Mouse (Mus musculus) G1E (cell line): ENCODE results near the gene Acta1. TPM values are rescaled to one million over a fixed set of nuclear protein-coding genes. Genes with fewer than 3 reads are reported as not detected.

Experiments
- ATAC-seq: 2 replicates; pipeline ENCODE4 v1.8.0; 2016; ENCODE audit warnings: mild to moderate bottlenecking; ENCODE audit not compliant: insufficient number of reproducible peaks, poor library complexity, low FRiP score, severe bottlenecking; ENCODE audit errors: extremely low read depth
- DNase-seq: peaks from one replicate; pipeline ENCODE4 v3.0.0; 2012; ENCODE audit warnings: low spot score
- H3K27me3 ChIP-seq: 2 replicates; pipeline ENCODE4 v1.6.1; 2012; ENCODE audit warnings: mild to moderate bottlenecking, low read length, inconsistent platforms; ENCODE audit not compliant: insufficient read depth
- H3K36me3 ChIP-seq: replicated peaks from 2 replicates; pipeline ENCODE3; 2012; ENCODE audit warnings: mild to moderate bottlenecking, inconsistent platforms
- H3K4me1 ChIP-seq: 2 replicates; pipeline ENCODE4 v1.6.1; 2012; ENCODE audit warnings: low read depth, low read length, inconsistent platforms, mixed read lengths; ENCODE audit not compliant: insufficient read depth
- H3K4me3 ChIP-seq: 2 replicates; pipeline ENCODE4 v1.5.1; 2012; ENCODE audit warnings: low read depth, mild to moderate bottlenecking, inconsistent platforms, low read length, moderate library complexity, mixed read lengths
- H3K9me3 ChIP-seq: replicated peaks from 2 replicates; pipeline ENCODE4 v1.6.1; 2012; ENCODE audit warnings: inconsistent platforms
- CTCF ChIP-seq: IDR thresholded peaks from 2 replicates; pipeline ENCODE4 v1.5.1; 2012; ENCODE audit warnings: low read depth, low read length, inconsistent platforms, mixed read lengths
- GATA1 ChIP-seq: IDR thresholded peaks from 2 replicates; pipeline ENCODE4 v1.6.1; 2012; ENCODE audit warnings: borderline replicate concordance, low read length, inconsistent platforms, mixed read lengths
- GATA2 ChIP-seq: IDR thresholded peaks from 2 replicates; pipeline ENCODE4 v1.6.1; 2012; ENCODE audit warnings: low read depth, low read length, inconsistent platforms, borderline replicate concordance
- POLR2AphosphoS5 ChIP-seq: IDR thresholded peaks from 2 replicates; pipeline ENCODE4 v1.6.1; 2012; ENCODE audit warnings: low read depth, low read length, inconsistent platforms; ENCODE audit not compliant: insufficient replicate concordance
- TAL1 ChIP-seq: conservative IDR thresholded peaks from 2 replicates; pipeline ENCODE4 v1.6.1; 2012; ENCODE audit warnings: low read depth, low read length, inconsistent platforms, mixed read lengths
- polyA plus RNA-seq: library from polyadenylated mRNA; stranded (reverse); fragments of >175 nt; gene quantifications from 2 replicates; pipeline ENCODE4 v1.2.3, GENCODE M21; 2012
- total RNA-seq, 2 experiments: library from RNA; stranded (forward) in 1 of 2; stranded (reverse) in 1 of 2; fragments of 200-1000 nt in 1 of 2; fragments of >200 nt in 1 of 2; fragmentation: Nextera tagmentation in 1 of 2; gene quantifications; 2 replicates each; pipeline ENCODE4 v1.2.3; 2014 to 2017

The Acta1 gene
- total and polyA plus RNA-seq, 3 experiments, result 0.07 TPM; not detected in 2

DNA sequence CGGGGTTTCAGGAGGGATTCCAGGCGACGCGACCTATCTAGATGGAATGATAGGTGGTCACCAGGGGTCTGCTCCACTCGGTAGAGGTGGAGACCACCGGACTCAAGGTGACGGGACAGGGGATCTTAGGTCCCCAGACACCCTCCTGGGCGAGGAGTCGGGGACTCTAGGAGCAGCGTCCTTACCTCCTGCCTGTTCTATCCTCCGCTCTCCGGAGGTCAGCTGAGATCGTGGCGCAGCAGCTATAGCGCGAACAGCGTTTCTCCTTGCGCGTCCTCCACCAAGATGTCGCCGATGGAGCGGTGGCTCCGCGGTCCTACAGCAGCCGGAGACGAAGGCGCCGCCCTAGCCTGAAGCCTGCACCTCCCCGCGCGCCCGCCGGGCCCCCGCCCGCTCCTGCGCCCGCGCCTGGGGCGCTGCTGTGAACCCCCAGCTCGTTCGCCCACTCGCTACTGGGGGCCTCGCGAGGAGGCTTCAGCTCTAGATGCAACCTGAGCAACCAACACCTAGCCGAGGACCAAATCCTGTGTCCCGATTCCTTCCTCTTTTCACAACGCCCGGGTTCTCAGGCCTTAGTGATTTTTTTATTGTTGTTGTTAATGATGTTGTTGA, 34.8 kb downstream of the Acta1 start, which contains the start of gene Ccsap:
Ccsap (minus strand) TSS at position 562 of the 612 bp plus-strand sequence.
- H3K4me3 ChIP-seq, result peak within 1 kb of the TSS; percentile 93
- peak; percentile 23 for ATAC-seq
- peaks cover 29% of the 10 kb centered on the region for H3K27me3 ChIP-seq
- peaks cover 29% of the 10 kb centered on the region for H3K4me1 ChIP-seq
- peaks cover 9% of the 10 kb centered on the region for H3K36me3 ChIP-seq
- DNase-seq, result peak; percentile 58
- H3K9me3 ChIP-seq, result no peaks in the 10 kb centered on the region
- TF ChIP-seq CTCF, result no peak
- no peak for TF ChIP-seq GATA2
- no peak for TF ChIP-seq GATA1
- no peak for TF ChIP-seq TAL1
- no peak for TF ChIP-seq POLR2AphosphoS5

- peaks cover 31% of the 10 kb centered on the region for H3K4me1 ChIP-seq
- ATAC-seq (peak; percentile 90), DNase-seq (peak; percentile 94)
- no peak for TF ChIP-seq POLR2AphosphoS5
- TF ChIP-seq GATA2, result no peak
- TF ChIP-seq GATA1, result no peak
- TF ChIP-seq TAL1, result no peak
- no peak for TF ChIP-seq CTCF
- H3K9me3 ChIP-seq, result no peaks in the 10 kb centered on the region
- peaks cover 25% of the 10 kb centered on the region for H3K27me3 ChIP-seq
- peaks cover 11% of the 10 kb centered on the region for H3K36me3 ChIP-seq
- peak overlapping the region; percentile 93 for H3K4me3 ChIP-seq
Measured at GRCm38 (mm10) chr8:123858941-123859647, 35.5 kb downstream of the Acta1 start.

DNA sequence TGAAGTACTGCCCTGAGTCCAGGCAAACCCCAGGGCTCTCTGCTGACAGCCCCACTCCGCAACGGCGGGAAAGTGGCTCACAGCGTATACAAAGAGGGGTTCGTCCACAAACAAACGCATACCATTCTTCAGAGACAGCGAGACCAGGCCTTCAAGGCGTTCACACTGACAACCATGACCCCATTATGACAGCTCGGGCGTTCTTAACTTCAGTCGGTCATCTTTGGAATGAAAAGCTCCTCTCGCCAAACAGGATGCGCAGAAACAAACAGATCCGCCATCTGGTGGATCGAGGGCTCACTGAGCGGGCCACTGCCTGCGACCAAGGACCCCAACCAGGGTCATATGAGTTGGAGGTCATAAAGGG, 36.0 kb downstream of the Acta1 start:
- Histone ChIP-seq H3K36me3 (peaks cover 11% of the 10 kb centered on the region), H3K4me3 (peak overlapping the region; percentile 93), H3K27me3 (peaks cover 21% of the 10 kb centered on the region), H3K9me3 (no peaks in the 10 kb centered on the region), H3K4me1 (peaks cover 31% of the 10 kb centered on the region)
- DNase-seq, result peak; percentile 16
- ATAC-seq, result 0 out of 2 replicates have a peak, but pooled peaks have one; percentile 6
- TF ChIP-seq GATA1 (no peak), CTCF (no peak), POLR2AphosphoS5 (no peak), TAL1 (no peak), GATA2 (no peak)

DNA sequence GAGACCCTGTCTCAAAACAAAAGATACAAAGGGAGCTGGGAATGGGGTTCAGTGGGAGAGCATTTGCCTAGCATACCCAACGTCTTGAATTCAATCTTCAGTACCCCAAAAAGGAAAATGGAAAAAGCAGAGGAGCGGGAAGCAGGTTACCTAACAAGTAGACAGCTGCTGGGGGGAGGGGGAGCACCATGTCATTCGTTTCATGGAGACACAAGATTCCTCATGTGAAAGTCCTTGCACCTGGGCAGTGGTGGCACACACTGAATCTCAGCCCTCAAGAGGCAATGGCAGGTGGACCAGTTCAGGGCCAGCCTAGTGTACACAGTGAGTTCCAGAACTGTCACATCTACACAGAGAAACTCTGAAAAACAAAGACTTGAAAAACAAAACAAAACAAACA, 37.2 kb downstream of the Acta1 start:
- Histone ChIP-seq H3K27me3 (peaks cover 12% of the 10 kb centered on the region), H3K9me3 (no peaks in the 10 kb centered on the region), H3K4me1 (peaks cover 31% of the 10 kb centered on the region), H3K4me3 (no peak overlapping the region; the same call in 1 of the 2 replicates), H3K36me3 (peaks cover 12% of the 10 kb centered on the region)
- TF ChIP-seq CTCF, result no peak
- TF ChIP-seq POLR2AphosphoS5, result no peak
- TF ChIP-seq TAL1, result no peak
- TF ChIP-seq GATA1, result no peak
- TF ChIP-seq GATA2, result no peak
- DNase-seq (no peak), ATAC-seq (no peak)

GRCm38 (mm10) chr8:123854733-123855475, 39.6 kb downstream of the Acta1 start:
- no peaks in the 10 kb centered on the region for H3K9me3 ChIP-seq
- DNase-seq (no peak), ATAC-seq (no peak)
- H3K4me3 ChIP-seq, result no peak overlapping the region
- peaks cover 25% of the 10 kb centered on the region for H3K36me3 ChIP-seq
- TF ChIP-seq POLR2AphosphoS5, result no peak
- TF ChIP-seq TAL1, result no peak
- no peak for TF ChIP-seq GATA1
- no peak for TF ChIP-seq CTCF
- no peak for TF ChIP-seq GATA2
- no peaks in the 10 kb centered on the region for H3K27me3 ChIP-seq
- peaks cover 28% of the 10 kb centered on the region for H3K4me1 ChIP-seq

GRCm38 (mm10) chr8:123854252-123854651, 40.3 kb downstream of the Acta1 start:
- peaks cover 23% of the 10 kb centered on the region for H3K4me1 ChIP-seq
- ATAC-seq, result no peak
- DNase-seq, result no peak
- no peak overlapping the region for H3K4me3 ChIP-seq
- peaks cover 25% of the 10 kb centered on the region for H3K36me3 ChIP-seq
- TF ChIP-seq TAL1, result no peak
- TF ChIP-seq CTCF, result no peak
- TF ChIP-seq POLR2AphosphoS5, result no peak
- TF ChIP-seq GATA1, result no peak
- no peak for TF ChIP-seq GATA2
- no peaks in the 10 kb centered on the region for H3K27me3 ChIP-seq
- H3K9me3 ChIP-seq, result no peaks in the 10 kb centered on the region
